Mouse (Mus musculus) left cerebral cortex, postnatal 25 days (tissue): ENCODE measurements around the gene Dnah17. TPM values are rescaled to one million over a fixed set of nuclear protein-coding genes. Genes with fewer than 3 reads are reported as not detected.

ENCODE experiments used
- DNase-seq, 2 experiments: peaks; one replicate each; pipeline ENCODE4 v3.0.0; 2022; ENCODE audit warnings: low spot score in 2 of 2, mixed read lengths in 1 of 2
- intact Hi-C: fragments of 180-260 bp; cut with DNase I; formaldehyde crosslinking; loops from one replicate; pipeline ENCODE4 v1.15.1; 2025
- total RNA-seq, 2 experiments: library from RNA; stranded (reverse); gene quantifications; 2 replicates each; pipeline ENCODE4 v1.2.3; 2021

Gene Dnah17
- total RNA-seq, 2 experiments from 2014 or later, result 0.05 to 0.14 TPM

- intact Hi-C loops, result no loop called here
- peak; percentile 31 to 53 for DNase-seq
Measured at GRCm38 (mm10) chr11:118043293-118043907, 87.0 kb downstream of the Dnah17 start.

- no peak for DNase-seq
- intact Hi-C loops, result no loop called here
Measured at GRCm38 (mm10) chr11:118042791-118043190, 87.6 kb downstream of the Dnah17 start.

- no peak for DNase-seq
- intact Hi-C loops, result no loop called here
Measured at GRCm38 (mm10) chr11:118035068-118035467, 95.4 kb downstream of the Dnah17 start.

- intact Hi-C loops, result no loop called here
- no peak for DNase-seq
Measured at GRCm38 (mm10) chr11:118034395-118034794, 96.0 kb downstream of the Dnah17 start.

- no peak for DNase-seq
- intact Hi-C loops, result no loop called here
Measured at GRCm38 (mm10) chr11:118031134-118031533, 99.3 kb downstream of the Dnah17 start.

- DNase-seq, result no peak
Measured at GRCm38 (mm10) chr11:118029170-118029569, 101.3 kb downstream of the Dnah17 start.

GRCm38 (mm10) chr11:118024111-118024510 is 106.3 kb downstream of the Dnah17 start:
- no peak for DNase-seq
- intact Hi-C loops, result no loop called here

More at GRCm38 (mm10) chr11:118029170-118029569, 101.3 kb downstream of the Dnah17 start:
- intact Hi-C loops, result no loop called here

- intact Hi-C loops, result no loop called here
- DNase-seq, result no peak
Measured at GRCm38 (mm10) chr11:118023475-118023874, 107.0 kb downstream of the Dnah17 start.

- peak; percentile 71 to 81 for DNase-seq
Measured at GRCm38 (mm10) chr11:118021806-118022205, 108.6 kb downstream of the Dnah17 start.

GRCm38 (mm10) chr11:118018328-118018727 is 112.1 kb downstream of the Dnah17 start:
- no peak for DNase-seq
- intact Hi-C loops, result no loop called here

More at GRCm38 (mm10) chr11:118021806-118022205, 108.6 kb downstream of the Dnah17 start:
- intact Hi-C loops, result loop anchor here (1.0 to 2.0 kb wide), 3 partner anchors 52 to 152 kb away; partner anchors contain the start of gene Socs3

- no peak for DNase-seq
- intact Hi-C loops, result no loop called here
Measured at GRCm38 (mm10) chr11:118015381-118016145, 114.9 kb downstream of the Dnah17 start.

- DNase-seq, result no peak
- intact Hi-C loops, result no loop called here
Measured at GRCm38 (mm10) chr11:118014391-118014995, 115.9 kb downstream of the Dnah17 start.

- intact Hi-C loops, result no loop called here
Measured at GRCm38 (mm10) chr11:118013339-118013738, 117.1 kb downstream of the Dnah17 start.

GRCm38 (mm10) chr11:118012595-118012994 is 117.8 kb downstream of the Dnah17 start:
- DNase-seq, result no peak
- intact Hi-C loops, result no loop called here

More at GRCm38 (mm10) chr11:118013339-118013738, 117.1 kb downstream of the Dnah17 start:
- no peak for DNase-seq

GRCm38 (mm10) chr11:118009865-118010571 is 120.4 kb downstream of the Dnah17 start:
- DNase-seq, result no peak
- intact Hi-C loops, result no loop called here

- intact Hi-C loops, result no loop called here
- DNase-seq, result no peak
Measured at GRCm38 (mm10) chr11:118008843-118009242, 121.6 kb downstream of the Dnah17 start.

- intact Hi-C loops, result no loop called here
Measured at GRCm38 (mm10) chr11:118008144-118008805, 122.2 kb downstream of the Dnah17 start.

GRCm38 (mm10) chr11:118007460-118008143 is 122.8 kb downstream of the Dnah17 start:
- no peak for DNase-seq
- intact Hi-C loops, result no loop called here

More at GRCm38 (mm10) chr11:118008144-118008805, 122.2 kb downstream of the Dnah17 start:
- DNase-seq, result no peak

- intact Hi-C loops, result no loop called here
- DNase-seq, result no peak
Measured at GRCm38 (mm10) chr11:118004217-118004616, 126.2 kb downstream of the Dnah17 start.
